Mouse (Mus musculus): Measurements from ENCODE around the gene Pick1. TPM values are rescaled to one million over a fixed set of nuclear protein-coding genes. Genes with fewer than 3 reads are reported as not detected.
A peak's percentile ranks its signal among the peaks of the same experiment; 100 is the strongest.

Pick1 gene
- 53.7 and 55.5 TPM in 2 replicates for polyA plus RNA-seq (2016; fragmentation: Nextera tagmentation; extraction: Ambion mirVana)

GRCm38 (mm10) chr15:79229058-79229821 is at the start of gene Pick1, which contains the start of gene Gm49486:
Gene Pick1 (plus strand): TSS chr15:79229173.
Gene Gm49486 (plus strand): TSS chr15:79229391.
- H3K36me3 ChIP-seq = peaks cover 29% of the 10 kb centered on the region
- H3K9ac ChIP-seq (replicated peaks) = peak within 1 kb of the TSS; percentile 78
- peak within 1 kb of the TSS; percentile 96 for H3K27ac ChIP-seq
- H3K4me1 ChIP-seq (replicated peaks) = peaks cover 20% of the 10 kb centered on the region
- H3K27me3 ChIP-seq = no peaks in the 10 kb centered on the region
- peak within 1 kb of the TSS; percentile 84 for H3K4me3 ChIP-seq (replicated peaks)
- H3K9me3 ChIP-seq = no peaks in the 10 kb centered on the region
- 2% methylated on average over 50 of the region's 51 CpGs for WGBS
- peak; percentile 66; the same call in 1 of the 2 replicates for ATAC-seq (ENCODE audit: insufficient number of reproducible peaks, insufficient read depth, low FRiP score, low TSS enrichment, low read depth)
- peak within 1 kb of the TSS; percentile 88 for H3K4me2 ChIP-seq

- no peaks in the 10 kb centered on the region for H3K27me3 ChIP-seq
- no peaks in the 10 kb centered on the region for H3K4me1 ChIP-seq (replicated peaks)
- no peak overlapping the region for H3K27ac ChIP-seq
- no peak overlapping the region for H3K9ac ChIP-seq (replicated peaks)
- no peak overlapping the region for H3K4me2 ChIP-seq
- H3K36me3 ChIP-seq = no peaks in the 10 kb centered on the region
- WGBS = 90% methylated on average over 10 of the region's 10 CpGs
- no peak overlapping the region for H3K4me3 ChIP-seq (replicated peaks)
- ATAC-seq (ENCODE audit: insufficient number of reproducible peaks, insufficient read depth, low FRiP score, low TSS enrichment, low read depth) = no peak
- no peaks in the 10 kb centered on the region for H3K9me3 ChIP-seq
Measured at GRCm38 (mm10) chr15:79185213-79185612, 43.8 kb upstream of the Pick1 start.

GRCm38 (mm10) chr15:79187819-79188218 is 41.2 kb upstream of the Pick1 start:
- Histone ChIP-seq H3K27ac (no peak overlapping the region), H3K9me3 (peaks cover 6% of the 10 kb centered on the region; the same call in 1 of the 2 replicates), H3K4me1 (replicated peaks) (peaks cover 2% of the 10 kb centered on the region), H3K36me3 (no peaks in the 10 kb centered on the region), H3K9ac (replicated peaks) (no peak overlapping the region), H3K27me3 (no peaks in the 10 kb centered on the region), H3K4me3 (replicated peaks) (no peak overlapping the region), H3K4me2 (no peak overlapping the region)
- 92% methylated on average over 8 of the region's 8 CpGs for WGBS
- ATAC-seq (ENCODE audit: insufficient number of reproducible peaks, insufficient read depth, low FRiP score, low TSS enrichment, low read depth) = no peak

- peaks cover 5% of the 10 kb centered on the region for H3K27me3 ChIP-seq
- WGBS = 93% methylated on average over 2 of the region's 2 CpGs
- ATAC-seq (ENCODE audit: insufficient number of reproducible peaks, insufficient read depth, low FRiP score, low TSS enrichment, low read depth) = no peak
- no peak overlapping the region for H3K9ac ChIP-seq (replicated peaks)
- H3K4me2 ChIP-seq = no peak overlapping the region
- peaks cover 15% of the 10 kb centered on the region for H3K4me1 ChIP-seq (replicated peaks)
- peaks cover 6% of the 10 kb centered on the region; the same call in 1 of the 2 replicates for H3K9me3 ChIP-seq
- H3K27ac ChIP-seq = no peak overlapping the region
- no peak overlapping the region for H3K4me3 ChIP-seq (replicated peaks)
- H3K36me3 ChIP-seq = no peaks in the 10 kb centered on the region
Measured at GRCm38 (mm10) chr15:79191426-79191825, 37.5 kb upstream of the Pick1 start.

GRCm38 (mm10) chr15:79192450-79192849 is 36.5 kb upstream of the Pick1 start:
- WGBS = 93% methylated on average over 6 of the region's 6 CpGs
- H3K4me2 ChIP-seq = no peak overlapping the region
- no peaks in the 10 kb centered on the region for H3K36me3 ChIP-seq
- H3K9ac ChIP-seq (replicated peaks) = no peak overlapping the region
- H3K9me3 ChIP-seq = peaks cover 6% of the 10 kb centered on the region; the same call in 1 of the 2 replicates
- H3K4me1 ChIP-seq (replicated peaks) = peaks cover 15% of the 10 kb centered on the region
- H3K4me3 ChIP-seq (replicated peaks) = no peak overlapping the region
- peaks cover 5% of the 10 kb centered on the region for H3K27me3 ChIP-seq
- H3K27ac ChIP-seq = peak overlapping the region; percentile 14; the same call in 1 of the 2 replicates
- no peak for ATAC-seq (ENCODE audit: insufficient number of reproducible peaks, insufficient read depth, low FRiP score, low TSS enrichment, low read depth)

- H3K9me3 ChIP-seq = peaks cover 6% of the 10 kb centered on the region; the same call in 1 of the 2 replicates
- peak overlapping the region; percentile 26 for H3K4me2 ChIP-seq
- ATAC-seq (ENCODE audit: insufficient number of reproducible peaks, insufficient read depth, low FRiP score, low TSS enrichment, low read depth) = no peak
- H3K27me3 ChIP-seq = peaks cover 5% of the 10 kb centered on the region
- H3K27ac ChIP-seq = peak overlapping the region; percentile 76
- H3K4me3 ChIP-seq (replicated peaks) = no peak overlapping the region
- no peaks in the 10 kb centered on the region for H3K36me3 ChIP-seq
- no peak overlapping the region for H3K9ac ChIP-seq (replicated peaks)
- 48% methylated on average over 27 of the region's 27 CpGs for WGBS
- H3K4me1 ChIP-seq (replicated peaks) = peaks cover 15% of the 10 kb centered on the region
Measured at GRCm38 (mm10) chr15:79192885-79193845, 35.8 kb upstream of the Pick1 start.

DNA sequence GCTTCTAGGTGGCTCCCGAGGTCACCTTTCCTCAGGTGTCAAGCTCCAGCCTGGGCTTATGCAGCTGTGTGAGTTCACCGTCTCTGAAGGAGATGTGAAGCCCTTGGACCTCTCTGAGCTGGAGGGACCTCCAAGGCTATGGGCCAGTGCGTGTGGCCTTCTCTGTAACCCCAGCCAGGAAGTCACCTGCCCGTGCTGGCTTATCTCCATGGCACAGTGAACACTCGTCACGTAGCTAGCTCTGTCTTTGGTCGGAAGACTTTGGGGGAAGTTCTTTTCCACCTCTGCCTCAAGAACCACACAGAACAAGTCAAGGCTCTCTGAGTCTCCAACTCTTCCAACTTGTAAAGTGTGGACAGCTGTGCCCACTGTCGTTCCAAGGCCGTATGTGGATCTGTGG is 34.9 kb upstream of the Pick1 start:
- H3K4me3 ChIP-seq (replicated peaks) = no peak overlapping the region
- 82% methylated on average over 9 of the region's 9 CpGs for WGBS
- H3K9me3 ChIP-seq = peaks cover 6% of the 10 kb centered on the region; the same call in 1 of the 2 replicates
- H3K36me3 ChIP-seq = no peaks in the 10 kb centered on the region
- peaks cover 15% of the 10 kb centered on the region for H3K4me1 ChIP-seq (replicated peaks)
- ATAC-seq (ENCODE audit: insufficient number of reproducible peaks, insufficient read depth, low FRiP score, low TSS enrichment, low read depth) = no peak
- peaks cover 5% of the 10 kb centered on the region for H3K27me3 ChIP-seq
- no peak overlapping the region for H3K27ac ChIP-seq
- no peak overlapping the region for H3K4me2 ChIP-seq
- no peak overlapping the region for H3K9ac ChIP-seq (replicated peaks)

DNA sequence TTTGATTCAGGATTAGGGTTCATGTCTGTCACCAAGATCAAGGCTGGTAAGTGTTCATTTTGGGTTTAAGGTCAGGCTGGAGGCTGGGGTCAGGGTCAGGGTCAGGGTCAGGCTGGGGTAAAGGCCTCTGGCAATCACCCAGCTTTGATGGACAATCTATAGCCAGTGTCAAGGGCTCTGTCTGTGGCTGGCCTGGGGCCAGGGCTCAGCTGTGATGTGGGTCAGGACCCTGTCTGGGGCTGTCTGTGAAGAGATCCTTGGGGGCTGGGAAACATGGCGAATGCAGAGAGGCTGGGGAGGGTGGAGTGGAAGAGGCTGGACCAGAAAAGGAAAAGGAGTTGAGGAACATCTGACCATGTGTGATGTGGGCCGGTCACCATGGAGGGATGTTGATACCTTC is 34.0 kb upstream of the Pick1 start:
- Histone ChIP-seq H3K4me2 (no peak overlapping the region), H3K27me3 (peaks cover 5% of the 10 kb centered on the region), H3K9me3 (peaks cover 6% of the 10 kb centered on the region; the same call in 1 of the 2 replicates), H3K4me1 (replicated peaks) (peaks cover 15% of the 10 kb centered on the region), H3K9ac (replicated peaks) (no peak overlapping the region), H3K36me3 (no peaks in the 10 kb centered on the region), H3K27ac (no peak overlapping the region), H3K4me3 (replicated peaks) (no peak overlapping the region)
- no peak for ATAC-seq (ENCODE audit: insufficient number of reproducible peaks, insufficient read depth, low FRiP score, low TSS enrichment, low read depth)
- WGBS = 82% methylated on average over 2 of the region's 2 CpGs

DNA sequence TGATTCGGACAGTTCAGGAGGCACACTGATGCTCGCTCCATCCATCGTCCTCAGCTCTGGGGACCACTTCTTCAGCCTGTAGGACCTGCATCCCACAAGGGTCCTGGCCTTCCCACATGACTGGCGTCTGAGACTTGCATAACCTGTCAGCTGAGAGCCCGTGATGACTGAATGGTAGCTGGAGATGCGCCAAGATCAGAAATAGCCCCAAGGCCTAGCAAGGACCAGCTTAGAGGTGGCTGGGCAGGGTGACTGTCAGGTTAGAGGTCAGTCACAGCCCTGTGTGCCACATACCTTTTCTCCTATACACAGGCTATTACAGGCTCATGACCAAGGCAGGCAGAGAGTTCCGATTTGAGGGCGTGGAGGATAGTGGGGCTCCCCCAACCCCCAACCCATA is 33.5 kb upstream of the Pick1 start:
- no peak overlapping the region for H3K4me3 ChIP-seq (replicated peaks)
- 88% methylated on average over 8 of the region's 8 CpGs for WGBS
- H3K4me1 ChIP-seq (replicated peaks) = peaks cover 15% of the 10 kb centered on the region
- H3K27ac ChIP-seq = no peak overlapping the region
- peaks cover 5% of the 10 kb centered on the region for H3K27me3 ChIP-seq
- no peak for ATAC-seq (ENCODE audit: insufficient number of reproducible peaks, insufficient read depth, low FRiP score, low TSS enrichment, low read depth)
- H3K9ac ChIP-seq (replicated peaks) = no peak overlapping the region
- H3K4me2 ChIP-seq = no peak overlapping the region
- no peaks in the 10 kb centered on the region for H3K36me3 ChIP-seq
- H3K9me3 ChIP-seq = peaks cover 6% of the 10 kb centered on the region; the same call in 1 of the 2 replicates

DNA sequence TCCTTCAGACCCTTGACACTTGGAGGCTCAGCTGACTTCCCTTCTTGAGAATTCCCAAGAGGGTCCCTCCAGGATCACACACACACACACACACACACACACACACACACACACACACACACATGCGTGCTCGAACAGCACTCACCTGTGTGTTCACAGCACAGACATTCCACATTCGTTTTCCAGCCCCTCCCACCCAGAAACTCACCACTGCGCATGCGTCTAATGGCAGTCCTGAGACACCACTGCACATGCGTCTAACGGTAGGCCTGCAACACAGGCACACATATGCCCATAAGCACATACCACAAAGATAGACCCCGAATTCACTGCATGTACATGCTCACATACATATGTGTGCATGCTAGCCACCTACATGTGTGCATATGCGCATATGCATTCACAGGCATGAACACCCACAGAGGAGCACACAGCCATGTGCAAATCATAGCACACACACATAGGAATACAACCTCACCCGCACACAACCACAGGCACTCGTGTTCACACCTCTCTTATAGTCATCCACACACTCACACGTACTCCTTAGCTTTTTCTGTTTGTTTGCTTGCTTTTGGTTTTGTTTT is 29.5 kb upstream of the Pick1 start:
- WGBS = 90% methylated on average over 12 of the region's 12 CpGs
- Histone ChIP-seq H3K9ac (replicated peaks) (no peak overlapping the region), H3K4me2 (no peak overlapping the region), H3K4me3 (replicated peaks) (no peak overlapping the region), H3K27me3 (peaks cover 18% of the 10 kb centered on the region), H3K36me3 (no peaks in the 10 kb centered on the region), H3K27ac (no peak overlapping the region), H3K4me1 (replicated peaks) (peaks cover 22% of the 10 kb centered on the region), H3K9me3 (no peaks in the 10 kb centered on the region)
- no peak for ATAC-seq (ENCODE audit: insufficient number of reproducible peaks, insufficient read depth, low FRiP score, low TSS enrichment, low read depth)

Measured in limb, embryonic 12.5 days (tissue).